Mouse (Mus musculus): ENCODE results near the gene Hist1h2aa. TPM values are rescaled to one million over a fixed set of nuclear protein-coding genes. Genes with fewer than 3 reads are reported as not detected.

Hist1h2aa gene
- polyA plus RNA-seq (2011; ENCODE audit: insufficient read length, low read depth, missing spikeins) = not detected in 2 replicates

DNA sequence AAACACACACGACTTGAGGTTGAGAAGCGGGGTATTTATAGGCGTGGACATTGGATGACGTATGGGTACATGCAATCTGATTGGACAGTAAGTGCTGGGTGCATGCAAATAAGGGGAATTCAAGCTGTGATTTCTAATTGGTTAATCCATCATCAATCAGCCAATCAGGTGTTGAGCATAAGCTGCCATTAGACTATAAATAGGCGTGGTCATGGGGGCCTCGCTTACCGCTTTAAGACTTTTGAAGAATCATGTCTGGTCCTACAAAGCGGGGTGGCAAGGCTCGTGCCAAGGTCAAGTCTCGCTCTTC, at the start of gene Hist1h2aa:
TSS of gene Hist1h2aa (plus strand) at position 252 of the 310 bp plus-strand sequence.
- TF ChIP-seq POLR2A (IDR thresholded peaks at IDR 0.05; ENCODE audit: low read depth, low read length) (no peak), CTCF (IDR thresholded peaks at IDR 0.05; ENCODE audit: borderline replicate concordance, insufficient read depth, low read length) (no peak)
- no peak within 1 kb of the TSS for H3K27ac ChIP-seq (ENCODE audit: insufficient read depth, low read length)
- no peak within 1 kb of the TSS for H3K4me3 ChIP-seq (ENCODE audit: insufficient read depth, low read length)
- H3K4me1 ChIP-seq (ENCODE audit: control insufficient read depth, insufficient read depth, low read length) = no peaks in the 10 kb centered on the region

DNA sequence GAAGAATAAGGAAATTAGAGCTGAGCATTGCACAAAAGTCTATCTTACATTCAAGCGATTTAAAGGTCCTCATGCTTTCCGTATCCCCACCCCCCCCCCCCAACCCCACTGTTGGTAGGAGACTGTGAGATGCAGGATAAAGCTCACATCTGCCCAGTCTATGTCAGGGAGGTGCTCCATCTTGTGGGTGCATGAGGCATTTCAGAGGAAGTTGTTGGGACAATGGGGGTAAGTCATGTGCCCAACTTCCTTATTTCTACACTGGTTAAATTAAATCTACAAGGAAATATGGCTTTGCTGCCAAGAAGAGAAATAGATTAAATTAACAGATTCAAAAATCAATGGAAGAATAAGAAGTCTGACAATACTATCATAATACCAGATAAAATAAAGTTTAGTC, 48.7 kb upstream of the Hist1h2aa start:
- Histone ChIP-seq H3K4me3 (ENCODE audit: insufficient read depth, low read length) (no peak overlapping the region), H3K27ac (ENCODE audit: insufficient read depth, low read length) (no peak overlapping the region), H3K4me1 (ENCODE audit: control insufficient read depth, insufficient read depth, low read length) (no peaks in the 10 kb centered on the region)
- no peak for TF ChIP-seq POLR2A (IDR thresholded peaks at IDR 0.05; ENCODE audit: low read depth, low read length)
- peak; percentile 19; the same call in 1 of the 2 replicates for TF ChIP-seq CTCF (IDR thresholded peaks at IDR 0.05; ENCODE audit: borderline replicate concordance, insufficient read depth, low read length)

DNA sequence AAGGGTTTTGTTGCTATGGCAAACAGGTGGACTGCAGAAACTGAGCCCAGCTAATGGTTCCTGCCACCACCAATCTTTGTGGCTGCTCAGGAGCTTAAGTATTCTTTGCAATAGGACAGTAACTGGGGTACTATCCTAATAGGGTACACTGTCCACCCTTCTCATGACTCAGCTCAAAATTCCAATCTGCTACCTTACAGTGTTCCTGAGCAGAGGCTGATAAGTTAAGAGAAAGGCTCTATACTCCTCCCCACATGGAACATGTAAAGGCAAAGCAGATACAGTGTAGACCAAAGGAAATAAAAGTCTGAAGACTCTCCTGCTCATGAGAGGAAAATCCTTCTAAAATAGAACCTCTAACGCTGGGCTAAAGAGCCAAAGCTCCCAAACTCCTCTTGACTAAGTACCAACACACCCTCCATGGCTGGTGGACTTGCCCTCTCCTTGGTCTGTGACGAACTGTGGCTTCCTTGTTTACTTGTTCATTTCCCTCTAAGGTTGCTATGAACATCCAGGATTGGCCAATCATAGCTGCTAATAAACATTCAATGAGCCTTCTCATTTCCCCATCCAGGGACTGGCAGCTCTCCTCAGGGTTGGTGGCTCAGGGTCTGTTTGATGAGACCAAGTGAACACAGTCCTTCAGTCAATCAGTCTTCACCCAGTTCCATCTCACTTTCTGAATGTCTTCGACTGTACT, 47.1 kb upstream of the Hist1h2aa start:
- TF ChIP-seq POLR2A (IDR thresholded peaks at IDR 0.05; ENCODE audit: low read depth, low read length) (no peak), CTCF (IDR thresholded peaks at IDR 0.05; ENCODE audit: borderline replicate concordance, insufficient read depth, low read length) (no peak)
- Histone ChIP-seq H3K4me1 (ENCODE audit: control insufficient read depth, insufficient read depth, low read length) (no peaks in the 10 kb centered on the region), H3K4me3 (ENCODE audit: insufficient read depth, low read length) (no peak overlapping the region), H3K27ac (ENCODE audit: insufficient read depth, low read length) (no peak overlapping the region)

- Histone ChIP-seq H3K4me3 (ENCODE audit: insufficient read depth, low read length) (no peak overlapping the region), H3K27ac (ENCODE audit: insufficient read depth, low read length) (no peak overlapping the region), H3K4me1 (ENCODE audit: control insufficient read depth, insufficient read depth, low read length) (no peaks in the 10 kb centered on the region)
- TF ChIP-seq CTCF (IDR thresholded peaks at IDR 0.05; ENCODE audit: borderline replicate concordance, insufficient read depth, low read length) (no peak), POLR2A (IDR thresholded peaks at IDR 0.05; ENCODE audit: low read depth, low read length) (no peak)
Measured at GRCm38 (mm10) chr13:23889011-23889605, 45.2 kb upstream of the Hist1h2aa start.

- no peak overlapping the region for H3K4me3 ChIP-seq (ENCODE audit: insufficient read depth, low read length)
- no peaks in the 10 kb centered on the region for H3K4me1 ChIP-seq (ENCODE audit: control insufficient read depth, insufficient read depth, low read length)
- H3K27ac ChIP-seq (ENCODE audit: insufficient read depth, low read length) = no peak overlapping the region
- TF ChIP-seq POLR2A (IDR thresholded peaks at IDR 0.05; ENCODE audit: low read depth, low read length) (no peak), CTCF (IDR thresholded peaks at IDR 0.05; ENCODE audit: borderline replicate concordance, insufficient read depth, low read length) (no peak)
Measured at GRCm38 (mm10) chr13:23892592-23893268, 41.5 kb upstream of the Hist1h2aa start.

DNA sequence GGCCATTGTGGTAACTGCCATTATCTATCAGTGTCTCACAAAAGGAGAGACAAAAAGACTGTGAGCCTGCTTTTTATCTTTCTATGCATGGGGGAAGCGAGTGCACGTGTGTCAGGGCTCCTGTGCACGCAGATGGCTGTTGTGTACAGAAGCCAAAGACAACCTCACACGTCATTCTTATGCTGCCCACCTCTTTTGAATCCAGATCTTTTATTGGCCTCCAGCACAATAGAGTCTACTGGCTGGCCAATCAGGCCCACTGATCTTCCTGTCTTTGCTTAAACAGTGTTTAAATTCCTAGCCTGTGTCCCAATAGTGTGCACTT, 41.0 kb upstream of the Hist1h2aa start:
- TF ChIP-seq POLR2A (IDR thresholded peaks at IDR 0.05; ENCODE audit: low read depth, low read length) = no peak
- H3K27ac ChIP-seq (ENCODE audit: insufficient read depth, low read length) = no peak overlapping the region

GRCm38 (mm10) chr13:23898242-23898641, 36.0 kb upstream of the Hist1h2aa start:
- Histone ChIP-seq H3K4me3 (ENCODE audit: insufficient read depth, low read length) (no peak overlapping the region), H3K4me1 (ENCODE audit: control insufficient read depth, insufficient read depth, low read length) (no peaks in the 10 kb centered on the region), H3K27ac (ENCODE audit: insufficient read depth, low read length) (no peak overlapping the region)
- TF ChIP-seq CTCF (IDR thresholded peaks at IDR 0.05; ENCODE audit: borderline replicate concordance, insufficient read depth, low read length) = no peak
- no peak for TF ChIP-seq POLR2A (IDR thresholded peaks at IDR 0.05; ENCODE audit: low read depth, low read length)

More for the DNA sequence above, 41.0 kb upstream of the Hist1h2aa start:
- Histone ChIP-seq H3K4me1 (ENCODE audit: control insufficient read depth, insufficient read depth, low read length) (no peaks in the 10 kb centered on the region), H3K4me3 (ENCODE audit: insufficient read depth, low read length) (no peak overlapping the region)

DNA sequence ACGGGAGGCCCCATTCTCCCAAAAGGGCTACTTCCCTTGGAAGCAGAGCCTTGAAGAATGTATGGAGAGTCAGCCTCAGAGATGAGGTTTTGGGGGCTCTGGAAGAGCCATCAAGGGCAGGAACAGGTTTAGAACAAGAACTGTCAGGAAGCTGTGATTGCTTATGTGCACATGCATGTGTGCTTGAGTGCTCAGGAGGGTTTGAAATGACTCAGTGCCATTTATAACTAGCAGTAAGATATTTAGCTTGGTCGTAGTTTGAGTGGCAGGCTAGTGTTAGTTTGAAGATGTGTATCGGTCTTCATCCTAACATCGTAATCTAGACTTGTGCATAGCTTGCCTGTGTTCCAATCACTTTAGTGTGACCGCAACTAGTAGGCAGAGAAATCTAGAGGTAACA, 27.4 kb upstream of the Hist1h2aa start:
- TF ChIP-seq POLR2A (IDR thresholded peaks at IDR 0.05; ENCODE audit: low read depth, low read length) = no peak
- TF ChIP-seq CTCF (IDR thresholded peaks at IDR 0.05; ENCODE audit: borderline replicate concordance, insufficient read depth, low read length) = no peak

DNA sequence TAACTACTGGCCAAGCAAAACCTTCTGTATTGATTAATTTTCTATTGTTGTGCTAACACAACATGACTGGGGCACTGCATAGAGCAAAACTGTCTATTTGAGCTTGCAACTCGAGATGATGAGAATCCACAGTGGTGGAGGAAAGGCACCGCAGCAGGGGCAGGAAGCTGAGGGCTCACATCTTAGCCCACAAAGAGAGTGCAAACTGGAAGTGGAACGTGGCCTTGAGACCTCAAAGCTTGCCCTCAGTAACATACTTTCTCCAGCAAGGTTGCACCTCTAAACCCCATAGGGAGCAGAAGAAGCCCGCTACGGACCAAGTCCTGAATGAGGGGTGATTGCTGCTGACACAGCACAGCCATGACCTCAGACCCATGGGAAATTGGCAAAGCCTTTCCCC, 24.1 kb upstream of the Hist1h2aa start:
- Histone ChIP-seq H3K4me1 (ENCODE audit: control insufficient read depth, insufficient read depth, low read length) (no peaks in the 10 kb centered on the region), H3K4me3 (ENCODE audit: insufficient read depth, low read length) (no peak overlapping the region), H3K27ac (ENCODE audit: insufficient read depth, low read length) (no peak overlapping the region)
- TF ChIP-seq CTCF (IDR thresholded peaks at IDR 0.05; ENCODE audit: borderline replicate concordance, insufficient read depth, low read length) (no peak), POLR2A (IDR thresholded peaks at IDR 0.05; ENCODE audit: low read depth, low read length) (no peak)

More for the DNA sequence above, 27.4 kb upstream of the Hist1h2aa start:
- H3K27ac ChIP-seq (ENCODE audit: insufficient read depth, low read length) = no peak overlapping the region
- H3K4me3 ChIP-seq (ENCODE audit: insufficient read depth, low read length) = no peak overlapping the region
- H3K4me1 ChIP-seq (ENCODE audit: control insufficient read depth, insufficient read depth, low read length) = no peaks in the 10 kb centered on the region

DNA sequence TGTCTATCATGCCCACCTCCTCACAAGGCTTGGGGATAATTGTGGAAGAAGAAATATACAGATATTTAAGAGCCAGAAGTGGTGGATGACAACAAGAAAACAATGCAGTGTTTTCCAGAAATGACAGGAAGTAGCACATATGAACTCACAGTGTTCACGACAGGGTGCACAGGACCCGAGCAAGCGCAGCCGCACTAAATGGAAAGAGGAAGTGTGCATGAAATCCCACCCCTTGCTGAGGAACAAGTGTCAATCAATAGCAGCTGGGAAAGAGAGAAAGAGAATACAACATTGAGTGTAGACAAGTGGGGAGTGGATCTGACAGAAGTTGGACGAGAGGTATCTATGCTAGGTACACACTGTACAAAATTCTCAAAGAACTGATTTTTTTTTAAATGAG, 22.9 kb upstream of the Hist1h2aa start:
- no peak overlapping the region for H3K4me3 ChIP-seq (ENCODE audit: insufficient read depth, low read length)
- H3K4me1 ChIP-seq (ENCODE audit: control insufficient read depth, insufficient read depth, low read length) = no peaks in the 10 kb centered on the region
- H3K27ac ChIP-seq (ENCODE audit: insufficient read depth, low read length) = no peak overlapping the region
- TF ChIP-seq POLR2A (IDR thresholded peaks at IDR 0.05; ENCODE audit: low read depth, low read length) (no peak), CTCF (IDR thresholded peaks at IDR 0.05; ENCODE audit: borderline replicate concordance, insufficient read depth, low read length) (no peak)

Measured in embryonic fibroblast, embryonic 13.5 days (primary cell).